Mouse (Mus musculus) forebrain, embryonic 15.5 days (tissue): ENCODE results near the gene Slc15a3. TPM values are rescaled to one million over a fixed set of nuclear protein-coding genes. Genes with fewer than 3 reads are reported as not detected.

Experiments
- ATAC-seq: fragments of 200-750 bp; cut with Nextera tagmentation; replicated peaks from 2 replicates; pipeline ENCODE4 v1.8.0; 2017; ENCODE audit warnings: mild to moderate bottlenecking, moderate TSS enrichment, moderate library complexity
- H3K27ac ChIP-seq: fragments of 300-500 bp; sonication (generic); replicated peaks from 2 replicates; pipeline ENCODE4 v1.5.1; 2015; ENCODE audit warnings: mild to moderate bottlenecking, inconsistent platforms
- H3K27me3 ChIP-seq: fragments of 300-500 bp; sonication (generic); 2 replicates; pipeline ENCODE4 v1.6.1; 2015; ENCODE audit warnings: inconsistent platforms
- H3K36me3 ChIP-seq: fragments of 300-500 bp; sonication (generic); 2 replicates; pipeline ENCODE4 v1.6.1; 2015; ENCODE audit warnings: mild to moderate bottlenecking, inconsistent platforms
- H3K4me1 ChIP-seq: fragments of 300-500 bp; sonication (generic); 2 replicates; pipeline ENCODE4 v1.6.1; 2015; ENCODE audit warnings: inconsistent platforms
- H3K4me2 ChIP-seq: fragments of 300-500 bp; sonication (generic); replicated peaks from 2 replicates; pipeline ENCODE4 v1.6.1; 2015; ENCODE audit warnings: mild to moderate bottlenecking, inconsistent platforms
- H3K4me3 ChIP-seq: fragments of 300-500 bp; sonication (generic); 2 replicates; pipeline ENCODE4 v1.5.1; 2015; ENCODE audit warnings: mild to moderate bottlenecking, inconsistent platforms
- H3K9ac ChIP-seq: fragments of 300-500 bp; sonication (generic); replicated peaks from 2 replicates; pipeline ENCODE4 v1.6.1; 2015; ENCODE audit warnings: mild to moderate bottlenecking, inconsistent platforms
- H3K9me3 ChIP-seq: fragments of 300-500 bp; sonication (generic); 2 replicates; pipeline ENCODE4 v1.6.1; 2016; ENCODE audit warnings: inconsistent platforms
- WGBS: fragments of 180-500 bp; shearing (Covaris S2); methylation state at CpG from one replicate; pipeline ENCODE4 v1.1.7; 2015; ENCODE audit warnings: mixed read lengths; 5-methylcytosine and 5-hydroxymethylcytosine counted together
- polyA plus RNA-seq: library from polyadenylated mRNA; unstranded; fragments of >200 nt; fragmentation: Nextera tagmentation; extraction: Ambion mirVana; gene quantifications from 2 replicates; pipeline ENCODE4 v1.2.1, GENCODE M21; 2015

The Slc15a3 gene
- polyA plus RNA-seq, 1 experiment from 2014 or later, result 0.39 TPM

DNA sequence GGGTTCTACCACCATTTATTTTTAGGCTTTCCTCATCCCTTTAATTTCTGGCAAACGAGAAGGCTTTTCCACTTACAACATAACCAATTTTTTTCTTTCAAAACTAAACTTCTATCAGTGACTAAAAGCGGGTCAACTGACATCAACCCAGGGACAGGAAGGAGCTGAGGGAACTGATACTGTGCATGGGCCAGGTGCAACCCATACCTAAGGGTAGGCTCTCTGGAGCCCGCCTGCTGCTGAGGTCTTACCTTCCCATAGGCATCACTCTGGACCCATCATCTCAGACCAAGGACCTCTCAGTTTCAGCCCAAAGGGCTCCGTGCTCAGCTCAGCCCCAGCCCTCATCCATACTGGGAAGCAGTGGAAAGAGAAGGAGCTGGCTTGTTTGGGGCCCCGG, 11.2 kb upstream of the Slc15a3 start:
- Histone ChIP-seq H3K9me3 (no peaks in the 10 kb centered on the region), H3K4me1 (no peaks in the 10 kb centered on the region), H3K27ac (no peak overlapping the region), H3K4me2 (no peak overlapping the region), H3K27me3 (no peaks in the 10 kb centered on the region), H3K4me3 (no peak overlapping the region), H3K9ac (no peak overlapping the region), H3K36me3 (no peaks in the 10 kb centered on the region)
- 89% methylated on average over 5 of the region's 5 CpGs for WGBS
- no peak for ATAC-seq

DNA sequence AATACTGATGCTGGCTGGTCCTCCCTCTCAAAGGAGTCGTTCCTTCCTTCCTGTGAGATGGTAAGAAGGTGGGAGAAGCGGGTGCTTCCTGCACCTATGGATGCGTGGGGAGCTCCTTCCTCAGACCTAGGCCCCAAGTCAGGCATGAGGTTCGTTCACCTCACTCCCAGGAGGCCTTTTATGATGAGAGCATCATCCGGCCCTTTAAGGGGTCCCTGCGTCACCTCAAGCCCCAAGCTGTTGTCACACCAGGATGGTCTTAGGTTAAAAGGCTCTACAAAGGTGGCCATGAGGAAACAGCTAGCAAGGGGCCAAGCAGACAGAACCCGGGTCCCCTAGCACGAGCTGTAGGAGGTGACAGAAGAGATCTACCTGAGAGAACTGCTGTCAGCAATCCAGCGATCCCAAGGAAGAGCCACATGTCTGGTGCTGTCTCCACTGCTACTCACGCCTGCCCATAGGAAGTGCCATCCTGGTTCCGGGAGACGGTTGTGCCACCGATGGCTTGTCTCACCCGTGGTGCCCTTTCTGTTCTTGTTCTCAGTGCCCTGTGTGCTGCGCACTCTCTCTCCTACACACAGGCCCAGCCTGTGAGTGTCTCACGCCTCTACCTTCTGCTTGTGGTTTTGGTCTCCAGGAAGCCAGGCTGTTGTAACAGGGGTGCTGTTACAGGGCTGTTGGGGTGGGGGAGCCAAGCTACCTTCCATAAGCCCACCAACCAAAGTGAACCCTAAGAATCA, 9.9 kb upstream of the Slc15a3 start, which contains the start of gene Cd6:
Gene Cd6, minus strand, starts transcription at position 623 of the 740 bp plus-strand sequence.
- no peaks in the 10 kb centered on the region for H3K4me1 ChIP-seq
- H3K4me3 ChIP-seq, result no peak within 1 kb of the TSS
- H3K9ac ChIP-seq, result no peak within 1 kb of the TSS
- no peaks in the 10 kb centered on the region for H3K27me3 ChIP-seq
- WGBS, result 92% methylated on average over 16 of the region's 16 CpGs
- H3K4me2 ChIP-seq, result no peak within 1 kb of the TSS
- no peak within 1 kb of the TSS for H3K27ac ChIP-seq
- no peaks in the 10 kb centered on the region for H3K9me3 ChIP-seq
- no peak for ATAC-seq
- H3K36me3 ChIP-seq, result no peaks in the 10 kb centered on the region

- Histone ChIP-seq H3K36me3 (no peaks in the 10 kb centered on the region), H3K4me1 (no peaks in the 10 kb centered on the region), H3K9ac (no peak overlapping the region), H3K9me3 (no peaks in the 10 kb centered on the region), H3K27ac (no peak overlapping the region), H3K27me3 (no peaks in the 10 kb centered on the region), H3K4me2 (no peak overlapping the region), H3K4me3 (no peak overlapping the region)
- no peak for ATAC-seq
- 7% methylated on average over 5 of the region's 5 CpGs for WGBS
Observed at GRCm38 (mm10) chr19:10831424-10831823, 8.1 kb upstream of the Slc15a3 start.

- ATAC-seq, result no peak
- no peak overlapping the region for H3K4me2 ChIP-seq
Observed at GRCm38 (mm10) chr19:10832030-10832429, 7.5 kb upstream of the Slc15a3 start.

GRCm38 (mm10) chr19:10833611-10834010, 5.9 kb upstream of the Slc15a3 start:
- Histone ChIP-seq H3K4me2 (no peak overlapping the region), H3K27me3 (no peaks in the 10 kb centered on the region), H3K4me3 (no peak overlapping the region), H3K9me3 (no peaks in the 10 kb centered on the region), H3K36me3 (no peaks in the 10 kb centered on the region), H3K27ac (no peak overlapping the region), H3K4me1 (no peaks in the 10 kb centered on the region), H3K9ac (no peak overlapping the region)
- no peak for ATAC-seq
- 70% methylated on average over 3 of the region's 3 CpGs for WGBS

More at GRCm38 (mm10) chr19:10832030-10832429, 7.5 kb upstream of the Slc15a3 start:
- WGBS, result 83% methylated on average over 3 of the region's 3 CpGs
- Histone ChIP-seq H3K4me3 (no peak overlapping the region), H3K9me3 (no peaks in the 10 kb centered on the region), H3K27ac (no peak overlapping the region), H3K27me3 (no peaks in the 10 kb centered on the region), H3K4me1 (no peaks in the 10 kb centered on the region), H3K36me3 (no peaks in the 10 kb centered on the region), H3K9ac (no peak overlapping the region)

DNA sequence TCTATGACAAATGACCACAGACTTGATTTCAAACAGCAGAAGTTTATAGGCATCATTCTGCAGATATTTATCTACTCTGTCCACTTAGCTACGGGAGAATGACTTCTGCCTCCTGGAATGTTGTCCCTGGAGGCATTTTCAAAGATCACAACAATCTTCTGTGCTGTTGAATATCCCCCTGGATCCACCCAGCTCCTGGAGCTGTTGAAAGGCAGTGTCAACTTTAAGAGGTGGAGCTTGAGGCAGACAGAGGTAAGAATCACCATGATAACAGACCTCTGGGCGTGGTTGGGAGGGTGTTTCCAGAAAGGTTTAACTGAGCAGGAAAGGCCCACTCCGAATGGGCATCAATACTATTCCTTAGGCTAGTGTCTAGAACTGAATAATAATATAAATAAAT, 3.9 kb upstream of the Slc15a3 start:
- H3K9me3 ChIP-seq, result no peaks in the 10 kb centered on the region
- no peak overlapping the region for H3K9ac ChIP-seq
- H3K36me3 ChIP-seq, result no peaks in the 10 kb centered on the region
- ATAC-seq, result no peak
- H3K27me3 ChIP-seq, result no peaks in the 10 kb centered on the region
- no peak overlapping the region for H3K4me3 ChIP-seq
- no peak overlapping the region for H3K27ac ChIP-seq
- H3K4me2 ChIP-seq, result no peak overlapping the region
- 72% methylated on average over 3 of the region's 3 CpGs for WGBS
- no peaks in the 10 kb centered on the region for H3K4me1 ChIP-seq

DNA sequence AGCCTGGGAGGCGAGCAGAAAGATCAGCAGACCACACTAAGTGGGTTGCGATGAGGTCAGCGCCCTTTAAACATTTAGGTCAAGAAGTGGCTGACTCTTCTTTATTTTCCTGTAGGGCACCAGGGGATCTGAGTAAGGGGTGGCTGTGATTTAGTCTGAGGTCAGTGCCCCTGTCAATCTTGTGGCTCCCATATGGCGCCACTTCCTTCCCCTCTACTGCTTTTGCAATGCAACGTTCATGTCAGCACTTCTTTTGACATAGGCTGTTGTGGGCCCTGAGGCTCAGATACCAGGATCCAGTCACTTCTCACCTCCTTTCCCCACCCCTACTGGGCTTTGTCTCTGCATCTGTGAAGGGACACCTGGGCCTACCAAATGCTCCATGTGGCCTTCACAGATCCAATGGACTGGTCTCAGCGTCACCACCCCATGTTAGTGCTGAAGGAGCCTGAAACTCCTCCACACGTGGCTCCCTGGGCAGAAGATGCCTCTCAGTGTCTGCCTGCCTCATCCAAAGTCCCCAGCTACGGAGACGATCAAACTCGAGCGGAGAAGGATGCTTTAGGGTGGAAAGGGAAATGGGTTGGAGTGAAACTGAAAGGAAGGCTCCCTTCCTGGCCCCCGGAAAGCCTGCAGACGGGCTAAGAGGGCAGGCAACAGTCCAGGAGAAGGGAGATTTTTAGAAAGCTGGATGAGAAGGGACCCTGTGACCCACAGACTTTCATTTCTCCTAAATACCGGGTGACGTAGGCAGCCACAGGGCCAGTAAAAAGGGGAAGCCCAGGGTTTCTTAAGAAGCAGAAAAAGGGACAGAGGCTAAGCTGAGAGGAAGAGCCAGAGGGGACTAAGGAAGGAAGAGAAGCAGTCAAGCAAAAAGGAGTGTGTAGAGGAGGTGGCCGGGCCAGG, 2.4 kb downstream of the Slc15a3 start:
- no peak overlapping the region for H3K9ac ChIP-seq
- H3K4me3 ChIP-seq, result no peak overlapping the region
- H3K27ac ChIP-seq, result no peak overlapping the region
- H3K27me3 ChIP-seq, result no peaks in the 10 kb centered on the region
- H3K4me1 ChIP-seq, result no peaks in the 10 kb centered on the region
- no peak for ATAC-seq
- H3K36me3 ChIP-seq, result no peaks in the 10 kb centered on the region
- 68% methylated on average over 16 of the region's 16 CpGs for WGBS
- no peaks in the 10 kb centered on the region for H3K9me3 ChIP-seq
- H3K4me2 ChIP-seq, result no peak overlapping the region

DNA sequence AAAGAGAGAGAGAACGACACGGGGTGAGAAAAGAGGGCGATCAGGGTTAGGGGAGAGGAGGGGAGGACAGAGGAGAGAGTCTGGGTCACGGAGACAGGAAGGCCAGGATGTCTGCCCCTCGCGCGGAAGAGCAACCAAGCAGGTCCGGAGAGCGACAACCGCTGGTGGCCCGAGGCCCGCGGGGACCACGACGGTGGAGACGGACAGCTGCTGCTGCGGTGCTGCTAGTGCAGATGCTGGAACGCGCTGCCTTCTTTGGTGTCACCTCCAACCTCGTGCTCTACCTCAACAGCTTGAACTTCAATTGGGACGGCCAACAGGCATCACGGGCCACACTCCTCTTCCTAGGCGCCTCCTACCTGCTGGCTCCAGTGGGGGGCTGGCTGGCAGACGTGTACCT, 3.4 kb downstream of the Slc15a3 start:
- Histone ChIP-seq H3K4me2 (no peak overlapping the region), H3K27ac (no peak overlapping the region), H3K9me3 (no peaks in the 10 kb centered on the region), H3K36me3 (no peaks in the 10 kb centered on the region), H3K4me1 (no peaks in the 10 kb centered on the region), H3K9ac (no peak overlapping the region), H3K27me3 (no peaks in the 10 kb centered on the region), H3K4me3 (no peak overlapping the region)
- 67% methylated on average over 24 of the region's 24 CpGs for WGBS
- ATAC-seq, result no peak

- Histone ChIP-seq H3K4me3 (no peak overlapping the region), H3K36me3 (no peaks in the 10 kb centered on the region), H3K4me1 (no peaks in the 10 kb centered on the region), H3K27me3 (no peaks in the 10 kb centered on the region), H3K9me3 (no peaks in the 10 kb centered on the region), H3K27ac (no peak overlapping the region), H3K9ac (no peak overlapping the region), H3K4me2 (no peak overlapping the region)
- ATAC-seq, result no peak
- 85% methylated on average over 5 of the region's 5 CpGs for WGBS
Observed at GRCm38 (mm10) chr19:10844206-10844605, 4.7 kb downstream of the Slc15a3 start.

- no peak overlapping the region for H3K27ac ChIP-seq
- no peaks in the 10 kb centered on the region for H3K9me3 ChIP-seq
- no peak overlapping the region for H3K9ac ChIP-seq
- H3K4me2 ChIP-seq, result no peak overlapping the region
- H3K36me3 ChIP-seq, result no peaks in the 10 kb centered on the region
- H3K4me3 ChIP-seq, result no peak overlapping the region
- H3K27me3 ChIP-seq, result no peaks in the 10 kb centered on the region
- ATAC-seq, result no peak
- 83% methylated on average over 3 of the region's 3 CpGs for WGBS
- H3K4me1 ChIP-seq, result no peaks in the 10 kb centered on the region
Observed at GRCm38 (mm10) chr19:10845454-10845853, 5.9 kb downstream of the Slc15a3 start.

DNA sequence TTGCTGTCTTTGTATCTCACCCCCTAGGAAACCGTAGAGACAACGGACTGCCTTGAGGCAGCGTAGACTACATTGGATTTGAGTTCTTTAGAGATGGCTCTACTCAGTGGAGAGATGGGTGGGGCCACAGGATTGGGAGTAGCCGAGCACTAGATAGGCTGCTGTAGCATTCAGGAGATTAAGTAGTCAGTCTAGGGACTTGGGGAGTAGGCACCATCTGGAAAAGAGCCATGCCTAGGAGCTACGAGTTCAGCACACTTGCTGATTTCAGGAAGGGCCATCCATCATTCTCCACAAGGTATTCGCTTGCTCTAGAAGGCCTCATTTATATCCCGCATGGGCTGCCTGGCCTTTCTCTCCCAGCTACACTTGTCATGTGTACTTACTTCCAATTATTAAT, 6.6 kb downstream of the Slc15a3 start:
- no peak overlapping the region for H3K4me3 ChIP-seq
- no peak overlapping the region for H3K9ac ChIP-seq
- no peak overlapping the region for H3K4me2 ChIP-seq
- ATAC-seq, result no peak
- H3K4me1 ChIP-seq, result no peaks in the 10 kb centered on the region
- no peaks in the 10 kb centered on the region for H3K36me3 ChIP-seq
- no peaks in the 10 kb centered on the region for H3K27me3 ChIP-seq
- no peaks in the 10 kb centered on the region for H3K9me3 ChIP-seq
- H3K27ac ChIP-seq, result no peak overlapping the region
- 79% methylated on average over 7 of the region's 7 CpGs for WGBS

DNA sequence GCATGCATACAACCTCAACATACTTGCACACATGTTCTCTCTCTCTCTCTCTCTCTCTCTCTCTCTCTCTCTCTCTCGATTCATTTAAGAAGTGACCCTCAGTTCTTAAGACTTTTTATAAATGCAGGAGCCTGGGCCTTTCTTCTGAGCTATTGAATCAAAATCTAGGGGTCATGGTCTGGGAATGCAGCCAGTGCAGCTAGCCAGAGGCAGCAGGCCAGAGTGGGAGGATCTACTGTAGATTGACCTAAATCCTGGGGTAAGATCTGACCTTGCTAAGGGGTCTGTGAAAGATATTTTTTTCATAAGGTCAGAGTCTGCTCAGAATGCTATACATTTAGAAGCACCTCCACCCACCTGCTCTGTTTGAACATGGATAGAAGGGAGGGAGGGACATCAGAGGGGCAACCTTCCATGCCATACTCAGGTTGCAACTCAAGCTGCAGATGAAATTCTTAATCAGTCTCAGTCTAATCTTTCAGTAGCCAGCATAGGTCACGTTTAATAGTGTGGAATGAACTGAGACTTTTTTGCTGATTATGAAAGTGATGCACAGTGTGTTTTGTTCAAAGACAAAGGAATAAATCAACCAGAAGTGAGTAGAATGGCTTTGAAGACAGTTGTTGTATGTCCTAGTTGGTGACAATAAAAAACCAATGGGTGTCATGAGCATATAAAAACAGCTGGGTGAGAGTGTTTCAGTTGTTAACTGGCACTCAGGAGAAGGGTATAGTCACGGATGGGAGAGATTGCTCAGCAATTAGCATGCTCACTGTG, 8.0 kb downstream of the Slc15a3 start:
- ATAC-seq, result no peak
- H3K36me3 ChIP-seq, result no peaks in the 10 kb centered on the region
- no peaks in the 10 kb centered on the region for H3K9me3 ChIP-seq
- no peaks in the 10 kb centered on the region for H3K4me1 ChIP-seq
- H3K27ac ChIP-seq, result no peak overlapping the region
- no peaks in the 10 kb centered on the region for H3K27me3 ChIP-seq
- WGBS, result 24% methylated on average over 3 of the region's 3 CpGs
- no peak overlapping the region for H3K9ac ChIP-seq
- no peak overlapping the region for H3K4me3 ChIP-seq
- no peak overlapping the region for H3K4me2 ChIP-seq
